Mouse (Mus musculus) megakaryocyte, embryonic 14.5 days (primary cell): ENCODE measurements at regions not wholly inside any gene's neighbourhood (a gene's known extent, or its start where the extent isn't known, plus 50 kb on each side); places are given as distances from the start of the nearest gene placed in this dataset.

ENCODE experiments used
- FLI1 ChIP-seq: IDR thresholded peaks from 2 replicates; pipeline ENCODE4 v1.6.1; 2012; ENCODE audit warnings: low read length, inconsistent platforms, mixed read lengths
- GATA1 ChIP-seq: IDR thresholded peaks from 3 replicates; pipeline ENCODE4 v1.6.1; 2012; ENCODE audit warnings: mixed read lengths, low read length, inconsistent platforms, borderline replicate concordance

DNA sequence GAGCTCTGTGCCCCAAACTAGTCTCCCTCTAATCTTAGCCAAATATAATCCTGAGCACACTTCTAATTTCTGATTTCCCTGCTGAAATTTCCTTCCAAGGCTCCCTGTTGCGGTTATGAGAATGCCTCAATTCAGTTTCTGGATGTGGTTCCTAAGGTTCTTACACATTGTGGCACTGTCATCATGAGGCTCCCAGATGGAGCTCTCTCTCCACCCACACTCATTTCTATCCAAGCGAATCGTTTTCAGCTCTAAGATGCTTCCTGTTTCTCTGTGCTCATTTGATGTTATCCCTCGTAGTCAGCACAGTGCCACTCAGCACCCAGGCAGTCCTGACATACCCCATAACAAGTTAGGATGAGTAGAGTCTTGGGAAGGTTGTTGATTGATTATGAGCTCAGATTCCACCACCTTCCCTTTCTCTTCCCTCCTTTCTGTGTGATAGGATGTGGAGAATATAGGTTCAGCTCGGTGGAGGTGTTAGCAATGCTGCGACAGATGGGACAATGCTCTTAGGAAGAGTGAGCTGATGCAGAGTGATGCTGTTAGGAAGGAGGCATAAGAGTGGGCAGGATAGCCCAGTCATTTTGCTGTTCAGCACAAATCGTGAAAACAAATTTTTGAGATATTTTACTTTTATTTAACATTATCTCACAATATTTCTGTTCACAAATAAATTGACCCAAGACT lies 808.7 kb upstream of the Zeb2 start:
- TF ChIP-seq GATA1 = no peak
- no peak for TF ChIP-seq FLI1
